Mouse (Mus musculus) lung, adult 2 months (tissue): Measurements from ENCODE around the gene Pde4d.

ENCODE experiments used
- CTCF ChIP-seq: fragments of 200-500 bp; IDR thresholded peaks from 2 replicates; pipeline ENCODE4 v1.5.1; 2011; ENCODE audit warnings: mild to moderate bottlenecking, low read length, control low read depth; ENCODE audit not compliant: insufficient read depth
- POLR2A ChIP-seq: fragments of 200-500 bp; IDR thresholded peaks from 2 replicates; pipeline ENCODE4 v1.6.1; 2011; ENCODE audit warnings: low read depth, mild to moderate bottlenecking, control low read depth, low read length, borderline replicate concordance; ENCODE audit errors: extremely low read depth

GRCm38 (mm10) chr13:108462518-108462917 lies 12.8 kb downstream of the Pde4d start:
- TF ChIP-seq CTCF, result no peak
- TF ChIP-seq POLR2A, result no peak
